Comparison of ENCODE assay signal across 1 mouse cellular context in genomic region chr3:89165268-89165870, GRCm38 (mm10).
TF ChIP-seq lines count a peak whose summit lies in the region.

No protein-coding gene starts in this region.

TF ChIP-seq in MEL, 35 proteins besides CTCF, POLR2A, EP300 and RAD21:
- TF ChIP-seq ETS1 (IDR thresholded peaks at IDR 0.05; ENCODE audit: low read depth, low read length) (0 out of 2 replicates have a peak, but pooled peaks have one; percentile 3), TBP (IDR thresholded peaks at IDR 0.05; ENCODE audit: low read depth, low read length) (no peak), GATA1 (IDR thresholded peaks at IDR 0.05; ENCODE audit: low read depth, low read length) (peak; percentile 50; the same call in 1 of the 2 replicates), HCFC1 (IDR thresholded peaks at IDR 0.05; ENCODE audit: low read depth, low read length) (no peak), MAX (IDR thresholded peaks at IDR 0.05; ENCODE audit: low read length) (0 out of 2 replicates have a peak, but pooled peaks have one; percentile 13), SIN3A (IDR thresholded peaks at IDR 0.05; ENCODE audit: low read length) (0 out of 2 replicates have a peak, but pooled peaks have one; percentile 38), MYC (IDR thresholded peaks at IDR 0.05; ENCODE audit: low read depth, low read length) (peak; percentile 44; the same call in 1 of the 2 replicates), CHD1 (IDR thresholded peaks at IDR 0.05; ENCODE audit: low read depth, low read length) (0 out of 2 replicates have a peak, but pooled peaks have one; percentile 34), RCOR1 (IDR thresholded peaks at IDR 0.05; ENCODE audit: low read depth, low read length) (peak; percentile 54)
